Mouse (Mus musculus) heart, embryonic 15.5 days (tissue): Measurements from ENCODE around the gene Rnf135. TPM values are rescaled to one million over a fixed set of nuclear protein-coding genes. Genes with fewer than 3 reads are reported as not detected.

Experiments used
- ATAC-seq: fragments of 200-750 bp; cut with Nextera tagmentation; replicated peaks from 2 replicates; pipeline ENCODE4 v1.8.0; 2017; ENCODE audit warnings: low read depth, moderate TSS enrichment; ENCODE audit not compliant: insufficient number of reproducible peaks, insufficient read depth, low FRiP score
- H3K27ac ChIP-seq: fragments of 300-500 bp; sonication (generic); 2 replicates; pipeline ENCODE4 v1.5.1; 2015; ENCODE audit warnings: mild to moderate bottlenecking, inconsistent platforms
- H3K27me3 ChIP-seq: fragments of 300-500 bp; sonication (generic); 2 replicates; pipeline ENCODE4 v1.6.1; 2015; ENCODE audit warnings: inconsistent platforms
- H3K36me3 ChIP-seq: fragments of 300-500 bp; sonication (generic); 2 replicates; pipeline ENCODE4 v1.6.1; 2015; ENCODE audit warnings: mild to moderate bottlenecking, inconsistent platforms
- H3K4me1 ChIP-seq: fragments of 300-500 bp; sonication (generic); replicated peaks from 2 replicates; pipeline ENCODE4 v1.6.1; 2015; ENCODE audit warnings: inconsistent platforms
- H3K4me2 ChIP-seq: fragments of 300-500 bp; sonication (generic); 2 replicates; pipeline ENCODE4 v1.6.1; 2015; ENCODE audit warnings: inconsistent platforms, mild to moderate bottlenecking, moderate library complexity
- H3K4me3 ChIP-seq: fragments of 300-500 bp; sonication (generic); 2 replicates; pipeline ENCODE4 v1.5.1; 2015; ENCODE audit warnings: mild to moderate bottlenecking, inconsistent platforms
- H3K9ac ChIP-seq: fragments of 300-500 bp; sonication (generic); 2 replicates; pipeline ENCODE4 v1.6.1; 2015; ENCODE audit warnings: mild to moderate bottlenecking, inconsistent platforms
- H3K9me3 ChIP-seq: fragments of 300-500 bp; sonication (generic); replicated peaks from 2 replicates; pipeline ENCODE4 v1.6.1; 2016; ENCODE audit warnings: inconsistent platforms
- WGBS: fragments of 180-500 bp; shearing (Covaris S2); methylation state at CpG from one replicate; pipeline ENCODE4 v1.1.7; 2015; ENCODE audit warnings: mixed read lengths; 5-methylcytosine and 5-hydroxymethylcytosine counted together
- polyA plus RNA-seq: library from polyadenylated mRNA; unstranded; fragments of >200 nt; fragmentation: Nextera tagmentation; extraction: Ambion mirVana; gene quantifications from 2 replicates; pipeline ENCODE4 v1.2.1, GENCODE M21; 2015

The Rnf135 gene
- polyA plus RNA-seq, 1 experiment from 2014 or later, result 11.5 TPM

DNA sequence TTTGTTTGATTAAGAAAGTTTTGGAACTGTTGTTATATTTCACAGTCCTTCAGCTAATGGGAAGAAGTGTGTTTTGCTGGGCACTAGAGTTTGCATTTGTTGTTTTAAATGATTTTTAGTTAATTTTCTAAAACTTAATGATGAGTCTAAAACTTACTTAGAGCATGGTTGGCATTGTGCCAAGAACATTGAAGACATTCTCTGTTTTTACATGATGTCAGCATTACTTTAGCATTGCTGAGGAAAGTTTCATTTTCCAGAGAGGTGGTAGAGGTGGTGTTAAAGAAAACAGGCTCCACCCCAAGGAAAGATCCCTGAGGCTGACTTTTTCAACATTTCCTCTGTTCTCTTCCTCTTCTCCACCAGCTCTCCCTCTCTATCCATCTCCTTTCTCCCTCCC lies 63.4 kb downstream of the Rnf135 start:
- Histone ChIP-seq H3K27me3 (no peaks in the 10 kb centered on the region), H3K4me2 (no peak overlapping the region), H3K27ac (no peak overlapping the region), H3K9me3 (no peaks in the 10 kb centered on the region), H3K4me3 (no peak overlapping the region), H3K4me1 (peaks cover 9% of the 10 kb centered on the region), H3K9ac (no peak overlapping the region), H3K36me3 (peaks cover 76% of the 10 kb centered on the region)
- ATAC-seq, result no peak

DNA sequence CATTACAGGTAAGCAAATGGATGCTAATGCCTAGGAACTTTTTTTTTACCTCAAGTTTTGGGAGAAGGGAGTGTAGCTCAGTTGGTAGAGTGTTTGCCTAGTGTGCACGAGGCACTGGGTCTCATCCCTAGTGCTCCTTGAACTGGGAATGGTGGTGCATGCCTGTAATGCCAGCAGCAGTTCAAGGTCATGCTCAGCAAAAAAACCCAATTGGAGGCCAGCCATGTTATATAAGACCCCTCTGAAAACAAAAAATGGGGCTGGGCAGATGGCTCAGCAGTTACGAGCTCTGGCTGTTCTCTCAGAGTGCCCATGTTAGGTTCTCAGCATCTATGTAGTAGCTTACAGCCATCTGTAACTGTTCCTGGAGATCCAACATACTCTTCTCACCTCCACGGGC lies 64.9 kb downstream of the Rnf135 start:
- Histone ChIP-seq H3K4me3 (no peak overlapping the region), H3K27ac (no peak overlapping the region), H3K9me3 (no peaks in the 10 kb centered on the region), H3K4me2 (no peak overlapping the region), H3K9ac (no peak overlapping the region), H3K4me1 (peaks cover 9% of the 10 kb centered on the region), H3K27me3 (no peaks in the 10 kb centered on the region), H3K36me3 (peaks cover 65% of the 10 kb centered on the region)
- WGBS, result 91% methylated on average over 3 of the region's 3 CpGs
- ATAC-seq, result no peak

Other genes starting within 250 kb of the Rnf135 start
- 28.0 and 33.4 TPM in 2 replicates for gene Utp6, start 221.5 kb upstream of the Rnf135 start, polyA plus RNA-seq
- gene Suz12, start 190.7 kb upstream of the Rnf135 start, polyA plus RNA-seq, result 14.2 and 15.1 TPM in 2 replicates
- 29.2 and 37.4 TPM in 2 replicates for gene Crlf3, start 102.9 kb upstream of the Rnf135 start, polyA plus RNA-seq
- 4.4 and 4.7 TPM in 2 replicates for gene Atad5, start 94.5 kb upstream of the Rnf135 start, polyA plus RNA-seq
- gene Tefm, start 41.7 kb upstream of the Rnf135 start, polyA plus RNA-seq, result 27.6 and 29.2 TPM in 2 replicates
- 1.5 and 1.9 TPM in 2 replicates for gene Adap2, start 29.7 kb upstream of the Rnf135 start, polyA plus RNA-seq
- gene Rhot1, start 25.2 kb downstream of the Rnf135 start, polyA plus RNA-seq, result 56.5 and 60.3 TPM in 2 replicates
- 1.7 and 3.2 TPM in 2 replicates for gene Rhbdl3, start 117.1 kb downstream of the Rnf135 start, polyA plus RNA-seq
- gene 5730455P16Rik, start 194.2 kb downstream of the Rnf135 start, polyA plus RNA-seq, result 15.7 and 17.4 TPM in 2 replicates
- gene Zfp207, start 199.4 kb downstream of the Rnf135 start, polyA plus RNA-seq, result 127 and 139 TPM in 2 replicates
- 177 and 193 TPM in 2 replicates for gene Psmd11, start 244.8 kb downstream of the Rnf135 start, polyA plus RNA-seq